Mouse (Mus musculus) midbrain, embryonic 10.5 days (tissue): Measurements from ENCODE around the gene Pla1a. TPM values are rescaled to one million over a fixed set of nuclear protein-coding genes. Genes with fewer than 3 reads are reported as not detected.

Experiments
- DNase-seq: peaks from one replicate; pipeline ENCODE4 v3.0.0-alpha.2; 2017; ENCODE audit warnings: low spot score
- H3K27ac ChIP-seq: fragments of 300-500 bp; sonication (generic); replicated peaks from 2 replicates; pipeline ENCODE4 v1.5.1; 2016; ENCODE audit warnings: mild to moderate bottlenecking
- H3K27me3 ChIP-seq: fragments of 300-500 bp; sonication (generic); 2 replicates; pipeline ENCODE4 v1.6.1; 2016; ENCODE audit warnings: low read depth, mild to moderate bottlenecking; ENCODE audit not compliant: poor library complexity, severe bottlenecking
- H3K36me3 ChIP-seq: fragments of 300-500 bp; sonication (generic); 2 replicates; pipeline ENCODE4 v1.6.1; 2016; ENCODE audit warnings: mild to moderate bottlenecking, moderate library complexity
- H3K4me1 ChIP-seq: fragments of 300-500 bp; sonication (generic); 2 replicates; pipeline ENCODE4 v1.6.1; 2016
- H3K4me3 ChIP-seq: fragments of 300-500 bp; sonication (generic); 2 replicates; pipeline ENCODE4 v1.5.1; 2016; ENCODE audit warnings: mild to moderate bottlenecking, moderate library complexity
- H3K9me3 ChIP-seq: fragments of 300-500 bp; sonication (generic); replicated peaks from 2 replicates; pipeline ENCODE4 v1.6.1; 2016; ENCODE audit warnings: mild to moderate bottlenecking
- WGBS: fragments of 180-500 bp; shearing (Covaris S2); methylation state at CpG from one replicate; pipeline ENCODE4 v1.1.7; 2016; 5-methylcytosine and 5-hydroxymethylcytosine counted together
- polyA plus RNA-seq: library from polyadenylated mRNA; unstranded; fragments of >200 nt; fragmentation: Nextera tagmentation; extraction: Ambion mirVana; gene quantifications from 2 replicates; pipeline ENCODE4 v1.2.1, GENCODE M21; 2016

Gene Pla1a
- polyA plus RNA-seq, 1 experiment from 2014 or later = 0.07 TPM

- Histone ChIP-seq H3K4me1 (no peaks in the 10 kb centered on the region), H3K4me3 (no peak overlapping the region), H3K27ac (no peak overlapping the region), H3K36me3 (no peaks in the 10 kb centered on the region), H3K27me3 (no peaks in the 10 kb centered on the region), H3K9me3 (no peaks in the 10 kb centered on the region)
- WGBS = 81% methylated on average over 5 of the region's 5 CpGs
- DNase-seq = no peak
These were observed 26.7 kb downstream of the Pla1a start for GRCm38 (mm10) chr16:38406293-38406692.

DNA sequence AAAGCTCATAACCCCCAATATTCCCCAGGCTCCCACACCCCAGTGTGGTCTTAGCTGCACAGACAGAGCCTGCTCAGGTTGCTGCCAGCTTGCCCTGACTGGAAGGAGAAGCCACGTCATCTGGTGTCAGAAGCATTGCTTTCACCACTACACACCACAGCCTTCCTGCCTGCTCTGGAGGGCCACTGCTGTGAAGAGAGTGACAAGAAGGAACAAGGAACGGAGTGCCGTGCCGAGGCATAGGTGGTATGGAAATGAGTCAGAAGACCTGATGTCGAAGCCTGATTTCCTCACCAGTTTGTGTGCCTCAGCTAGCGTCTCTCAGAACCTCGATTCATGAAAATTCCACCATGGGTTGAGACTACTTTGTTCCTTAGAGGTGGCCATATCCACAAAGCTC, 29.3 kb downstream of the Pla1a start:
- Histone ChIP-seq H3K9me3 (no peaks in the 10 kb centered on the region), H3K27ac (no peak overlapping the region), H3K36me3 (no peaks in the 10 kb centered on the region), H3K27me3 (no peaks in the 10 kb centered on the region), H3K4me3 (no peak overlapping the region), H3K4me1 (peaks cover 19% of the 10 kb centered on the region)
- DNase-seq = no peak
- WGBS = 89% methylated on average over 7 of the region's 7 CpGs

DNA sequence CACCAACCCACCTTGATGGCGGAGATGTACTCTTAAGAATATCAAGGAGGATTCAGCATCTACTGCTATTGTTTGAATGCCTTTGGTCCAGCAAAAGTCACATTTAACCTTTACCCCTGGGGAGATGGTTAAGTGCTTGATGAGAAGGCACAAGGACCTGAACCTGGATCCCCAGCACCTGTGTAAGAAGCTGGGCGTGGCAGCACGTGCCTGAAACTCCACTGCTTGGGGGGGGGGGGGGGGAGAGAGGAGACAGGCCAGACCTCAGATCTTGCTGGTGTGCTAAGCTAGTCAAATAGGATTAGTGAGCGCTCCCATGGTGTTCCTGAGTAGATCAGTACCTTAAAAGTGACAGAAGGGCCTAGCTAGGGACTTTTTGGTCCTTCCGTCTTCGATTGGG, 31.5 kb downstream of the Pla1a start:
- 76% methylated on average over 6 of the region's 6 CpGs for WGBS
- no peak for DNase-seq
- Histone ChIP-seq H3K4me3 (no peak overlapping the region), H3K36me3 (no peaks in the 10 kb centered on the region), H3K27me3 (no peaks in the 10 kb centered on the region), H3K9me3 (no peaks in the 10 kb centered on the region), H3K4me1 (peaks cover 19% of the 10 kb centered on the region), H3K27ac (no peak overlapping the region)

- no peaks in the 10 kb centered on the region for H3K36me3 ChIP-seq
- peak overlapping the region; percentile 82 for H3K27ac ChIP-seq
- DNase-seq = no peak
- H3K4me3 ChIP-seq = peak overlapping the region; percentile 37
- H3K9me3 ChIP-seq = no peaks in the 10 kb centered on the region
- WGBS = 74% methylated on average over 9 of the region's 9 CpGs
- H3K4me1 ChIP-seq = peaks cover 19% of the 10 kb centered on the region
- no peaks in the 10 kb centered on the region for H3K27me3 ChIP-seq
These were observed 32.5 kb downstream of the Pla1a start for GRCm38 (mm10) chr16:38400311-38400960.

- Histone ChIP-seq H3K4me3 (peak overlapping the region; percentile 37), H3K4me1 (peaks cover 19% of the 10 kb centered on the region), H3K9me3 (no peaks in the 10 kb centered on the region), H3K27me3 (no peaks in the 10 kb centered on the region), H3K36me3 (no peaks in the 10 kb centered on the region), H3K27ac (peak overlapping the region; percentile 82)
- DNase-seq = peak; percentile 57
- WGBS = 8% methylated on average over 17 of the region's 17 CpGs
These were observed 33.3 kb downstream of the Pla1a start for GRCm38 (mm10) chr16:38399531-38400231.

DNA sequence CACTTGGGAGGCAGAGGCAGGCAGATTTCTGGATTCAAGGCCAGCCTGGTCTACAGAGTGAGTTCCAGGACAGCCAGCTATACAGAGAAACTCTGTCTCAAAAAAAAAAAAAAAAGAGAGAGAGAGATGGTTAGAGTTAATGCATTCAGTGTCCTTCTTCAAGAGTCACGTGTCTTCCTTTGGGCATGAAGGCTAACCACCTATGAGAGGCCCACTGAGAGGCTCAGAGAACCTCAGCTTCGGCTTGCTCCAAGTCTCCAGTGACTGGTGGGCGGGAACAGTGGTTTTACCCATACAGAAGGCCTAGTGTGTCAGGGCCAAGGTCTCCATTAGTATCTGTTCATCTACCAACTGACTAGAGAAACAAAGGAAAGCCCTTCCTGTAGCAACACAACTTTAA, 33.9 kb downstream of the Pla1a start:
- WGBS = 71% methylated on average over 3 of the region's 3 CpGs
- H3K27ac ChIP-seq = peak overlapping the region; percentile 82

GRCm38 (mm10) chr16:38398266-38398665, 34.7 kb downstream of the Pla1a start:
- Histone ChIP-seq H3K36me3 (no peaks in the 10 kb centered on the region), H3K4me3 (no peak overlapping the region), H3K27me3 (no peaks in the 10 kb centered on the region), H3K4me1 (peaks cover 19% of the 10 kb centered on the region), H3K9me3 (no peaks in the 10 kb centered on the region), H3K27ac (no peak overlapping the region)
- WGBS = 87% methylated on average over 6 of the region's 6 CpGs
- DNase-seq = no peak

More for the DNA sequence above, 33.9 kb downstream of the Pla1a start:
- H3K4me1 ChIP-seq = peaks cover 19% of the 10 kb centered on the region
- peak overlapping the region; percentile 37 for H3K4me3 ChIP-seq
- no peaks in the 10 kb centered on the region for H3K9me3 ChIP-seq
- H3K36me3 ChIP-seq = no peaks in the 10 kb centered on the region
- DNase-seq = no peak
- no peaks in the 10 kb centered on the region for H3K27me3 ChIP-seq

- DNase-seq = no peak
- Histone ChIP-seq H3K4me1 (peaks cover 19% of the 10 kb centered on the region), H3K36me3 (no peaks in the 10 kb centered on the region), H3K27ac (no peak overlapping the region), H3K27me3 (no peaks in the 10 kb centered on the region), H3K4me3 (no peak overlapping the region), H3K9me3 (no peaks in the 10 kb centered on the region)
- 90% methylated on average over 13 of the region's 13 CpGs for WGBS
These were observed 36.8 kb downstream of the Pla1a start for GRCm38 (mm10) chr16:38396155-38396554.

DNA sequence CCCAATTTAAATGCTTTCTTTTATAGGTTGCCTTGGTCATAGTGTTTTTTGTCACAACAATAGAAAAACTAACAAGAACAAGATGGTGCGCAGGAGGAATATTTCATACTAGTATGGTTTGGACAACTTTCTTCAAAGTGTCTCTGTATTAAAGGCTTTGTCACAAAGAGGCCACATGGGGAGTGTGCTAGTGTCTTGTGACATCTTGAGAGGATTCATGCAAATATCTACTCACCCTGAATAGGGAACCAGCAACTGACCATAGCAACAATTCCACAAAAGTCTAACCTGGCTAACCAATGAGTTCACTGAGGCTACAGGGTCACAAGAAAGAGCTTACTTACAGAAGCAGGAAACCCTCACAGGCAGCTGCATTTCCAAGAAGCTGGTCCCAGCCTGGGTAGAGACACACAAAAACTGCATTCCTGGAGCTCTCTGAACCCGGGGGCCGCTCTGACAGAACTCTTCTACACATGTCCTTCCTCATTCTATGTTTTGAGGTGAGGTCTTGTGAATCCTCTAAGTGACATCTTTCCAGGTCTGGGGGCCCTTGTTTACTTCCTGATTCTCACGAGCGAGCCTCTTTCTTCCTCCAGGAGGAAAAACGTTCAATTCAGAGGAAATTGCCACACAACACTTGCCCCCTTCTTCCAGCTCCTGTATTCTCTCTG, 37.8 kb downstream of the Pla1a start:
- 81% methylated on average over 6 of the region's 6 CpGs for WGBS
- H3K27ac ChIP-seq = no peak overlapping the region
- H3K4me1 ChIP-seq = peaks cover 12% of the 10 kb centered on the region

DNA sequence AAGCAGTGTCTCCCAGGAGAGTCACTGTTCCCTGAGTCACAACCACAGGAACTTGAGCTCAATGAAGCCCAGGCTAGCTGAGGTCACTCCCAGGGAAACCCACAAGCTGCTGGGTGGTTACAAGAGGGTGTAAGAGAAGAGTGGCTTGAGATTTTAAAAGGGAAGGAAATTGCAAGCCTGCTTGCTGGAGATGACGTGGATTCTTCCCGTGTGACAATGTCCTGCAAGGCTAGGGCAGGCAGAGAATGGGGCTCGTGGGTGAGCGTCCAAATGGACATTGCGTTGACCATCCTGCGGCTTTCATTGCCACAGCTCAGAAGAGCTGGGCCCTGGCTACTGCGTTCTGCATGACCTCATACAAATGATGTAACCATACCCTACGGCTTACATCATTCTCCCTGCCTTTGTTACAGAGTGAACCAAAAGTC, 38.7 kb downstream of the Pla1a start:
- Histone ChIP-seq H3K4me3 (no peak overlapping the region), H3K36me3 (no peaks in the 10 kb centered on the region), H3K4me1 (peaks cover 2% of the 10 kb centered on the region), H3K27ac (no peak overlapping the region), H3K9me3 (no peaks in the 10 kb centered on the region), H3K27me3 (no peaks in the 10 kb centered on the region)
- 89% methylated on average over 8 of the region's 8 CpGs for WGBS
- DNase-seq = no peak

More for the DNA sequence above, 37.8 kb downstream of the Pla1a start:
- H3K36me3 ChIP-seq = no peaks in the 10 kb centered on the region
- H3K4me3 ChIP-seq = no peak overlapping the region
- H3K27me3 ChIP-seq = no peaks in the 10 kb centered on the region
- DNase-seq = no peak
- H3K9me3 ChIP-seq = no peaks in the 10 kb centered on the region

GRCm38 (mm10) chr16:38392126-38392894, 40.6 kb downstream of the Pla1a start:
- no peak overlapping the region for H3K4me3 ChIP-seq
- no peaks in the 10 kb centered on the region for H3K36me3 ChIP-seq
- no peaks in the 10 kb centered on the region for H3K4me1 ChIP-seq
- H3K9me3 ChIP-seq = no peaks in the 10 kb centered on the region
- DNase-seq = no peak
- H3K27ac ChIP-seq = no peak overlapping the region
- H3K27me3 ChIP-seq = no peaks in the 10 kb centered on the region
- 85% methylated on average over 23 of the region's 23 CpGs for WGBS

- H3K9me3 ChIP-seq = no peaks in the 10 kb centered on the region
- no peak overlapping the region for H3K4me3 ChIP-seq
- H3K36me3 ChIP-seq = no peaks in the 10 kb centered on the region
- 92% methylated on average over 7 of the region's 7 CpGs for WGBS
- H3K4me1 ChIP-seq = no peaks in the 10 kb centered on the region
- no peak for DNase-seq
- no peak overlapping the region for H3K27ac ChIP-seq
- no peaks in the 10 kb centered on the region for H3K27me3 ChIP-seq
These were observed 42.6 kb downstream of the Pla1a start for GRCm38 (mm10) chr16:38390322-38390721.
